Mouse (Mus musculus) thymus, postnatal 4 days (tissue): ENCODE measurements at regions not wholly inside any gene's neighbourhood (a gene's known extent, or its start where the extent isn't known, plus 50 kb on each side); places are given as distances from the start of the nearest gene placed in this dataset.

Experiments used
- DNase-seq: peaks from one replicate; pipeline ENCODE4 v3.0.0; 2021

DNA sequence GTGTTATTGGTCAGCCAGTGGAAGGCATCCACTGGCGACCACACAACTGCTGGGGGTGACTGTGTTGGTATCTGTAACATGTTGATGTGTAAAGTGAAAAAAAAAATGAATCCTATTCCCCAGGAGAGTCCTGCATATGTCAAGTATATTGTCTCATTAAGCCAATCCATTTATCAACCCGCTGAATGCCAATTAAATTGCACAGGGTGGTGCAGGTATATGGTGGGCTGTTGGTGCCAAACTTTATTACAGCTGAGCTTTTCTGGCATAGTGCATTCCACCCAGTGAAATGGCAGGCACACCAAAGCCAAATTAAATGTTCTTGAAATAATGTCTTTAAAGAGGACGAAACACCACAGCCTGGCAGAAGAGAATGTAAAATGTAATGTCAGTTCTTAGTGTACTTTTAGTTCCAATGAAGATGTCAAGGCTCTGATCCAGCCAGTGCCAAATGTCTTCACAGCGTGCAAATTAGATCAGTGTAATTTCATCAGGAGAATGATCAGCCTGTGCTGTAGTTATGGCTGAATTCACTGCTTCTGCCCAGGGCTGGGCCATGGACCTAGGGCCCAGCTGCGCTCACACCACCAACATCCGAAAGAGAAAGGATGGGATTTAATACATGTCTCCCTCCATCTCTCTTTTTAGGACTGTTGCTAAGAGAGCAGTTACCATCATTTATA is 66.6 kb upstream of the Itga4 start:
- DNase-seq, result no peak

DNA sequence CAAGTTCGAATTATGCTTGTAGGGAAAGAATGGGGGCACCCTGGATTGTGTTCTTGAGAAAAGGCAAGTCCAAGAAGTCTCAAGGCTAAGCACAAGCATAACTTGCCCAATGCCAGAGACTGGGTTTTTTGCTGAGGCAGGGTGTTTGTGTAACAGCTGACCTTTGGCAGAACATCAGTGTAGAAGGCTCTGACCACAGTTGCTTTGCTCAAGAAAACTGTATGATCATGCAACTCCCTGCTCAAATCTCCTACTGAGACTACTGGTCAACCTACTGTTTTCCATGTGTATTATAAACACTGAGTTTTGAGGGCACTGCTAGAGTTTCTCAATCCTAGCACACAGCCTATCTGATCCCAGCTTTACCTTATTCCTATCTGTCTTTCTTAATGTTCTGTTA is 61.4 kb upstream of the Itga4 start:
- no peak for DNase-seq

DNA sequence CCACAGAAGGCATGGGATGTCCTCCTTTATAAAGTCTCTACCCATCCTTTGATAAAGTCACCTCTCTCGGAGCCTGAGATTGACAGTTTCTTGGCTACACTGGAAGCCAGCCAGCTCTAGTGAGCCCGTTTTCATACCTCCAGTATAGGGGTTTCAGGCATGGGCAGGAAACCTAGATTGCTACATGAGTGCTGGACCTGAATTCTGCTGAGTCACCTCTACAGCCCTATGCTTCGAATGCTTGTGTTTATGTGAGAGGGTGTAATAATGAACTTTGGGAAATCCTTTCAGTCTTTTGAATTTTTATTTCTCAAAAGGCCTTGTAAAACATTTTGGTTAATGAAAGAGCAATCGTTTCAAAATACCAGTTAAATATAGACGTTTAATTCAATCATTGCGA is 53.5 kb upstream of the Itga4 start:
- DNase-seq, result no peak
